Mouse (Mus musculus) brain, embryonic 18.5 days (tissue): ENCODE data around the gene Naa80.

ENCODE experiments used
- DNase-seq: peaks from one replicate; pipeline ENCODE4 v3.0.0-alpha.2; 2012; ENCODE audit warnings: low read depth, low spot score

The Naa80 gene

DNA sequence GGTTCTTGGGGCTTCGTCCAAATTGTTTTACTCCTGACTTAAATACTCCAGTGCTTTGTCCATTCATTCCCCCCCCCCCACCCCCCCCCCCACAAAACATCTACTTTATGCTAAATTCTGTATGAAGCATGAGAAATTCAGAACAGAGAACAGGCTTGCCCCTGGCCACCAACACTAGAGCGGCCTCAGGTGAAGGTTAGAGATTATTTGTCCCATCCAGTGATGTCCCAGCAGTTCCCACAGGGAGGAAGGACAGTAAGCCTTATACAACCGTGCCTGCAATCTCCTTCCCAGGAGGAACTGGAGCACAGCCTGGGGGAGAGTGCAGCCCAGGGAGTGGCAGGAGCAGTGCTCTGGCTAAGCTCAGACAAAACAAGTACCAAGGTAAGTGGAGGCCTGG, at the start of gene Naa80:
Gene Naa80, plus strand, starts transcription at position 301 of the 400 bp plus-strand sequence.
- no peak for DNase-seq

DNA sequence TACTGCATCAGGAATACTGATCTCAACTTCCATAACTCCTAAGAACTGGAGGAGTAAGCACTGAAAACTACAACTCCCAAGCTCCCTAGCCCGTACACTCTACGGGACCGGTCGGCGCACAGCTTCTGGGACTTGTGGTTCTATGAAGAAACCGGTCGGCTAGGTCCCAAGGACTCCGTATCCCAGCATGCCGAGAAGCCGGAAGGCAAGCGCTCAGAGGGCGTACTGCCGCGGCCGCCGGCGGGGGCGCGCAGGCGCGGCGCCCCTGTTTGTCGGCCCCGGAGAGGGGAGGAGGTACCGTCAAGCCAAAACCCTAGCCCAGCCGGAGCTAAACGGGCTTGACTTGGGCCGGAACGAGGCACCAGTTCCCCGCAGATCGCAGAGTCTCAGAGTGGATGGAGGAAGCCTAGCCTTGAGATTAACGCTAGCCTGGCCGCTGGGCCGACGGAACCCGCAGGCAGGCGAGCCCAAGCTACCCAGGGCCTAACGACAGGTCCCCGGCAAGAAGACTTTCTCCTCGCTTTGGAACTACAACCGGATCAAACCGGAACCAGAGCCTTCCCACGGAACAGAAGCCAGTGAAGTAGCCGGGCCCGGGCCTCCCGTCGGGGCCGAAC, 44.8 kb upstream of the Naa80 start, which contains the start of gene Tmem115:
Gene Tmem115, plus strand, starts transcription at position 155 of the 617 bp plus-strand sequence.
- DNase-seq = peak; percentile 97

GRCm38 (mm10) chr9:107534408-107535202, 44.1 kb upstream of the Naa80 start:
- DNase-seq = no peak

DNA sequence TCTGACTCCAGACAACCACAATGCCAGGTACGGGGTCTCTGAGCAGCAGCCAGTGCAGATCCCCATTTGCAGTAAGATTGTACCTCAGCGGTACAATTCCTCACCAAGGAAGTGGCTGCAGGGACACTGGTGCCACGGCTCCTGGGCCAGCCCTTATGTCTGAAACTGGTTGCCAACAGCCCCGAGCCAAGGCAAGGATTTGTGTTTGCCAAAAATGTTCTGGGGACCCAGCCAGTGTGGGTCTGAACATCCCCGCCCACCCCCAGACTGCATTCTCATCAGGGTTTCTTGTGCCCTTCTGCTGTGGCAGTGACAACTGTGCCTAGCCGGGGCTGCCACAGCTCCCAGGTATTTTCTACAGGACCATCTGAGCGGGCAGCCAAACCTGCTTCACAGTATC, 40.5 kb upstream of the Naa80 start:
- no peak for DNase-seq

DNA sequence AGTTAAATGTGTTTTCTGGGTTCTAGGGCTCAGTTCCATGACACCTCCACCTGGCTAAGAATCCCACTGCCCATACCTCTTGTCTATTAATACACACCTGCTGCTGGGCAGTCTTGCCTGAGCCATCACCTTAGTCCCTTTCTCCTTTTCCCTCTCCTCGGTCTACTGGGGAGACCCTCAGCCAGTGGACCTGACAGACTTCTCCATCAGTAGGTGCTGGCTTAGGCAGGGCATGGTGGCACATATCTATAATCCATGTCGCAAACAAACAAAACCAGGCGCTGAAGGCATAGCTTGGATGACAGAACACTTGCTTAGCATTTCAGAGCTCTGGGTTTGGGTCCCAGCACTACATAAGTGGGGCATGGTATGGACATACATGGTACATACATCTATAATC, 40.0 kb upstream of the Naa80 start:
- DNase-seq = no peak

DNA sequence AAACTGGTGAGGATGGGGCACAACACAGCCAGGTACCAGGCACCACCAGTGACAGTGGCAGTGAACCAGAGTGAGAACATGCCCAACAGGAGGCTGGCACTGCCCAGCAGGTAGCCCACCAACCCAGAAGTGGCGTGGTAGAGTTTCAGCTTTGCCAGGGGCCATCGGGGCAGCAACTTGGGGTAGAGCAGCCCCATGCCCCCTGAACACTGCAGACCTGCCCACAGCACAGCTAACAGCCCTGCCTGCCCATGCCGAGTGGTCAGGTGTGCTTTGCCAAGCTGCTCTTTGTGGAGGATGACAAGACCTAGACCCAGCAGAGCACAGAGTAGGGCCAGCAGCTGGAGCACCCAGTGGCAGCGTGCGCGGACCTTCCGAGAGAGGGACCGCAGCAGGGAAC, 38.7 kb upstream of the Naa80 start:
- DNase-seq = no peak

DNA sequence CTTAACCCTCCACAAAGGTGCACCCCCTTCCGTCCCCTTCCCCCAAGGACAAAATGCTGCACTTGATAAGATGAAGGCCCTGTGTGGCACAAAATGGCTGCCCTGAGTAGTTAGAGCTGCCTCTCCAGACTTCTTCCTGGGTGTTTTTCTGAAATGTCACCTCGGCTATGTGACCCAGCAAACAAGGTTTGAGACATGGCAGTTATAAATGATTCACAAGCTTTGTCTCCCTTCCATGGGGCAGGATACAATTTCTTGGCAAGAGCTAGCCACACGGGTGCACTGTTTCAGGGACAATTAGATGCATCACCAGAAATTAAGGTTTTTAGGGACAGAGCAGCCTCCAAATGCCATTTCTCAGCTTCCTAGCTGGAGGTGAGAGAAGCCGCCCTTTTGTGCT, 38.3 kb upstream of the Naa80 start:
- no peak for DNase-seq

GRCm38 (mm10) chr9:107541005-107541404, 37.7 kb upstream of the Naa80 start:
- no peak for DNase-seq

- DNase-seq = peak; percentile 87
These were observed 37.0 kb upstream of the Naa80 start, which contains the start of the genes Cyb561d2 and Nprl2 for GRCm38 (mm10) chr9:107541474-107542351. Gene Cyb561d2 (minus strand): TSS chr9:107542193. Gene Nprl2 (plus strand): TSS chr9:107542226.

DNA sequence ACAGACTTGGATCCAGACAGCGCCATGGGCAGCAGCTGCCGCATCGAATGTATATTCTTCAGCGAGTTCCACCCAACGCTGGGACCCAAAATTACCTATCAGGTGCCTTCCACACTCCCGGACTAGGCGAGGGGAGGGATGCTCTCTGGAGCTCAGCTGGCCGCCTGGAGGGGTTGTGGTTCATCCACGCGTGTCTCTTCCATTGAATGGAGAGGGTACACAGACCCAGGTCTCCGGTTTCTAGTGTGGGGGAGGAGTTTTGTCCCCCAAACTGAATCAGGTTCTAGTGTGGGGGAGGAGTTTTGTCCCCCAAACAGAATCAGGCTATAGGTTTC, 36.4 kb upstream of the Naa80 start:
- no peak for DNase-seq

- no peak for DNase-seq
These were observed 36.0 kb upstream of the Naa80 start for GRCm38 (mm10) chr9:107542721-107543120.

DNA sequence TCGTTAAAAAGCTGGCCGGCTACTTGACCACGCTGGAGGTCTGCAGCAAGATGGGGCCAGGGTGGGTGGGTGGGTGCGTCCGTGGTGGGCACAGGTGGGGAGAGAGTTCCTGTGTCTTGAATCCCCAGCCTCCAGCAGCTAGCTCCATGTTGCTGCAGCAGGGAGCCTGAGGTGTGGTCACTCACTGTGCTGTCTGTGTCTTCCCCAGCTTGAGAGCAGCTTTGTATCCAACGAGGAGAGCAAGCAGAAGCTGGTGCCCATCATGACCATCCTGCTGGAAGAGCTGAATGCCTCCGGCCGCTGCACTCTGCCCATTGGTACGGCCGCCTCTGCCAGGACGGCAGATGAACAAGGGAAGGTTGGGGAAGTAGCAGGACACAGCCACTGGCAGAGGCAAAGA, 35.4 kb upstream of the Naa80 start:
- DNase-seq = no peak

- DNase-seq = no peak
These were observed 34.4 kb upstream of the Naa80 start for GRCm38 (mm10) chr9:107544196-107544700.

DNA sequence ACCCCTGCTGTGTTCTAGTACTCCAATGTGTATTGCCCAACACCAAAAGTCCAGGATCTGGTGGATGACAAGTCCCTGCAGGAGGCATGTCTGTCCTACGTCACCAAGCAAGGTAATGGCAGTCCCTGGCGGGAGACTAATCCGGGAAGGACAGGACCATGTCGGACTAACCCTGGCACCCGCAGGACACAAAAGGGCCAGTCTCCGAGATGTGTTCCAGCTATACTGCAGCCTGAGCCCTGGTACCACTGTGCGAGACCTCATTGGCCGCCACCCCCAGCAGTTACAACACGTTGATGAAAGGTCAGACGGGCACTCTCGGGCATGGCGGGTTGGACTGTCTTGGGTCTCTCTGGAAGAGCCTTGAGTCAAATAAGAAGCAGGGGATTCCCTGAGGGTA, 34.0 kb upstream of the Naa80 start:
- DNase-seq = no peak

DNA sequence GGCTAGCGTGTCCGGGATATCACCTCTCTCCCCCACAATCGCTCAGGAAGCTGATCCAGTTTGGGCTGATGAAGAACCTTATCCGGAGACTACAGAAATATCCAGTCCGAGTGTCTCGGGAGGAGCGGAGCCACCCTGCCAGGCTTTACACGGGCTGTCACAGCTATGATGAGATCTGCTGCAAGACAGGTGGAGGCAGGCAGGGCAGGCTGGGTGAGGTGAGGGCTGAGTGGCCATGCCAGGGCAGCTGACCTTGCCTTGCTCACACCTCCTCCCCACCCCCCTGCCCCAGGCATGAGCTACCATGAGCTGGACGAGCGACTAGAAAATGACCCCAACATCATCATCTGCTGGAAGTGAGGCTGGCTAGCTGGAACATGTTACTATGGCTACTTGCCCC, 33.5 kb upstream of the Naa80 start:
- no peak for DNase-seq

- DNase-seq = no peak
These were observed 33.1 kb upstream of the Naa80 start for GRCm38 (mm10) chr9:107545602-107546001.

DNA sequence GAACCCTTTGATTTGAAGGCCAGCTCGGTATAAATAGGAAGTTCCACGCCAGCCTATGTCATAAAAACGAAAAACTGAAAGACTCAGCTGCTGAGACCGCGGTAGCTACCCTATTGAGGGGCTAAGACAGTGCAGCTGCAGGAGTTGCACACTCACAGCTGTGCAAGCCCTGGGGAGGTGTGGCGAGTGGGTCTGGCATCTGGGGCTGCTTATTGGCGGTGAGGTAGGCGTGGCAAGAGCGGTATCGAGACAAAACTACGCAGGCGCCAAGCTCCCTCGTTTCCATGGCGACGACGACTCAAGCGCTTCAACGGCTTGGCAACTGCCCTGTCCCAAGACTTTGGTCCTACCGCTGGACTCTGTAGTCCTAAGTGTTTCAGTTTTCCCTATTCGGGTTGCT, 31.7 kb upstream of the Naa80 start, which contains the start of gene Zmynd10:
Gene Zmynd10, plus strand, starts transcription at position 273 of the 400 bp plus-strand sequence.
- peak; percentile 60 for DNase-seq

- DNase-seq = no peak
These were observed 30.7 kb upstream of the Naa80 start for GRCm38 (mm10) chr9:107547957-107548356.

- no peak for DNase-seq
These were observed 29.9 kb upstream of the Naa80 start for GRCm38 (mm10) chr9:107548820-107549219.

GRCm38 (mm10) chr9:107549297-107550074, 29.2 kb upstream of the Naa80 start:
- DNase-seq = no peak

- DNase-seq = no peak
These were observed 28.1 kb upstream of the Naa80 start for GRCm38 (mm10) chr9:107550491-107551116.
